Mouse (Mus musculus) neural tube, embryonic 12.5 days (tissue): ENCODE results near the gene Hbb-y. TPM values are rescaled to one million over a fixed set of nuclear protein-coding genes. Genes with fewer than 3 reads are reported as not detected.
"Not testable (repeated sequence)": the region's sequence is repeated elsewhere in the genome, so short reads cannot be mapped to it uniquely, and the experiment has no call there.

Source experiments
- ATAC-seq: fragments of 200-750 bp; cut with Nextera tagmentation; 2 replicates; pipeline ENCODE4 v1.8.0; 2017; ENCODE audit warnings: low read depth, mild to moderate bottlenecking, moderate TSS enrichment, moderate library complexity; ENCODE audit not compliant: low FRiP score
- H3K27ac ChIP-seq: fragments of 300-500 bp; sonication (generic); 2 replicates; pipeline ENCODE4 v1.5.1; 2016
- H3K27me3 ChIP-seq: fragments of 300-500 bp; sonication (generic); replicated peaks from 2 replicates; pipeline ENCODE4 v1.6.1; 2016; ENCODE audit warnings: mild to moderate bottlenecking
- H3K36me3 ChIP-seq: fragments of 300-500 bp; sonication (generic); 2 replicates; pipeline ENCODE4 v1.6.1; 2016; ENCODE audit warnings: mild to moderate bottlenecking
- H3K4me1 ChIP-seq: fragments of 300-500 bp; sonication (generic); 2 replicates; pipeline ENCODE4 v1.6.1; 2016
- H3K4me2 ChIP-seq: fragments of 300-500 bp; sonication (generic); replicated peaks from 2 replicates; pipeline ENCODE4 v1.6.1; 2016; ENCODE audit warnings: mild to moderate bottlenecking
- H3K4me3 ChIP-seq: fragments of 300-500 bp; sonication (generic); 2 replicates; pipeline ENCODE4 v1.5.1; 2016
- H3K9ac ChIP-seq: fragments of 300-500 bp; sonication (generic); 2 replicates; pipeline ENCODE4 v1.6.1; 2016; ENCODE audit warnings: mild to moderate bottlenecking
- H3K9me3 ChIP-seq: fragments of 300-500 bp; sonication (generic); 2 replicates; pipeline ENCODE4 v1.6.1; 2016; ENCODE audit warnings: mild to moderate bottlenecking
- WGBS: fragments of 180-500 bp; shearing (Covaris S2); methylation state at CpG from one replicate; pipeline ENCODE4 v1.1.7; 2016; 5-methylcytosine and 5-hydroxymethylcytosine counted together
- polyA plus RNA-seq: library from polyadenylated mRNA; unstranded; fragments of >200 nt; fragmentation: Nextera tagmentation; extraction: Ambion mirVana; gene quantifications from 2 replicates; pipeline ENCODE4 v1.2.1, GENCODE M21; 2016

Hbb-y gene
- polyA plus RNA-seq, 1 experiment from 2014 or later, result 6,731 TPM

DNA sequence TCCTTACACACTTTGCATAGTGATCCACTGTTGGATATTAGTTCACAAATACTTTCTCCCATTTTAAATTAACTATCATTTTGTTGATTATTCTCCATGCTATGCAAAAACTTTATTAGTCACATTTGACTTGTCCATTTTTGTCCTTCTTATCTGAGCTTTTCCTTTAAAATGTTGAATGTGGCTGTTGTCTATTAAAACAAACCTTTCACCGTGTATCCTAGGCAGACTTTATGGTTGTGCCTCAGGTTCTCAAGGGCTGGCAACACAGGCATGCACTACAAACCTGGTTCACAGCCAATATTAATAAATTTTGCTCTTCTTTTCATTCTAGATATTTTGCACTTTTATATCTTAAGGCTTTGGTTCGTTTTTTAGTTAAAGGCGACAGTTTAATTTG is 42.3 kb downstream of the Hbb-y start:
- H3K27me3 ChIP-seq, result no peaks in the 10 kb centered on the region
- WGBS, result 79% methylated on average over 3 of the region's 3 CpGs
- no peak overlapping the region for H3K4me3 ChIP-seq
- ATAC-seq, result no peak
- no peaks in the 10 kb centered on the region for H3K9me3 ChIP-seq
- H3K9ac ChIP-seq, result no peak overlapping the region
- H3K4me1 ChIP-seq, result no peaks in the 10 kb centered on the region
- H3K36me3 ChIP-seq, result no peaks in the 10 kb centered on the region
- H3K4me2 ChIP-seq, result no peak overlapping the region
- no peak overlapping the region for H3K27ac ChIP-seq

GRCm38 (mm10) chr7:103810296-103810695 is 42.7 kb downstream of the Hbb-y start:
- ATAC-seq, result no peak
- no peak overlapping the region for H3K4me3 ChIP-seq
- H3K27ac ChIP-seq, result no peak overlapping the region
- no peak overlapping the region for H3K4me2 ChIP-seq
- no peak overlapping the region for H3K9ac ChIP-seq
- 87% methylated on average over 1 of the region's 1 CpGs for WGBS
- no peaks in the 10 kb centered on the region for H3K4me1 ChIP-seq
- no peaks in the 10 kb centered on the region for H3K27me3 ChIP-seq
- no peaks in the 10 kb centered on the region for H3K9me3 ChIP-seq
- no peaks in the 10 kb centered on the region for H3K36me3 ChIP-seq

DNA sequence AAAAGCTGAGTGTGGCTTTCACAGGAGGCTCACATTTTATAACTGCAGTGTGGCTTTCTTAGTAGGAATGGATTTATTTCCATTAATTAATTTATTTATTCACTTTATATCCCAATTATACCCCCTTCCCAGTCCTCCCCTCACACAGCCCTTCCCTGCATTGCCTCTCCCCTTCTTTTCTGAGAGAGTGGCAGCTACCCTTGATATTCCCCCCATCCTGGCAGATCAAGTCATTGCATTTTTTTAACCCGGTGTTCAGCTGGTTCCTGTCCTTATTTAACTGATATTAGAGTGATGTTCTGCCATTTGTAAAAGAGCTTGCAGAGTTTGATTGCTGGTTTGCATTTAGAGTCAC is 43.2 kb downstream of the Hbb-y start:
- no peaks in the 10 kb centered on the region for H3K4me1 ChIP-seq
- H3K27ac ChIP-seq, result no peak overlapping the region
- H3K9me3 ChIP-seq, result no peaks in the 10 kb centered on the region
- no peak overlapping the region for H3K4me3 ChIP-seq
- no peak overlapping the region for H3K9ac ChIP-seq
- H3K27me3 ChIP-seq, result no peaks in the 10 kb centered on the region
- 87% methylated on average over 1 of the region's 1 CpGs for WGBS
- ATAC-seq, result no peak
- H3K36me3 ChIP-seq, result no peaks in the 10 kb centered on the region
- H3K4me2 ChIP-seq, result no peak overlapping the region

GRCm38 (mm10) chr7:103808971-103809800 is 43.8 kb downstream of the Hbb-y start:
- Histone ChIP-seq H3K4me2 (no peak overlapping the region), H3K9ac (no peak overlapping the region)

DNA sequence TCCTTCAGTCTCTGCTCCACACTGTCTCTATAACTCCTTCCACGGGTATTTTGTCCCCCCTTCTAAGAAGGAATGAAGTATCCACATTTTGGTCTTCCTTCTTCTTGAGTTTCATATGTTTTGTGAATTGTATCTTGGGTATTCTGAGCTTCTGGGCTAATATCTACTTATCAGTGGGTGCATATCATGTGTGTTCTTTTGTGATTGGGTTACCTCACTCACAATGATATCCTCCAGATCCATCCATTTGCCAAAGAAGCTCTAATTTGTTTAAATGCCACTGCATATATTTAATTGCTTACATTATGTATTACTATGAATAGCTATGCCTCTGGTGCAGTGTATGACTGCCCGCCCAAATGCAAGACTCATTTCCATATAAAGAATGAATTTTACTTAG is 44.9 kb downstream of the Hbb-y start:
- 80% methylated on average over 2 of the region's 2 CpGs for WGBS

More at GRCm38 (mm10) chr7:103808971-103809800, 43.8 kb downstream of the Hbb-y start:
- H3K4me1 ChIP-seq, result no peaks in the 10 kb centered on the region
- H3K36me3 ChIP-seq, result no peaks in the 10 kb centered on the region
- 72% methylated on average over 5 of the region's 5 CpGs for WGBS
- H3K9me3 ChIP-seq, result no peaks in the 10 kb centered on the region
- ATAC-seq, result no peak
- no peak overlapping the region for H3K27ac ChIP-seq
- H3K27me3 ChIP-seq, result no peaks in the 10 kb centered on the region
- H3K4me3 ChIP-seq, result no peak overlapping the region

DNA sequence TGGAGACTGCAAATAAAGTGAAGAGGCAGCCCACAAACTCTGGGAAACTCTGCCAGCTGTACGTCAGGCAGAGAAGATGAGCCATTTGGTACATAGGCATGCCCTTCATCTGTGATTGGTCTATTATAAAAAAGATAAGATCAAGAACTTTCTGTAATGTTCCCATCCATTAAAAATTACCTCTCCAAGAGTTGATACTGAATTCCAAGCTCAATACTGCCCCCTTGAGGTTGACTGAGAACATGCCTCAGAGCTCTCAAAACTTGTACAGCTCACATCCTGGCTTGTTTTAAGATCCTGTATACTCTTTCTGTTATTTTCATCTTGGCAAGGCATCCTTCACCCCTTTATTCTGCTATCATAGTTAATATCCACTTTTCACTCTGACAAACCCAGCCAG is 46.2 kb downstream of the Hbb-y start:
- Histone ChIP-seq H3K27ac (no peak overlapping the region), H3K9ac (no peak overlapping the region), H3K4me3 (no peak overlapping the region), H3K9me3 (no peaks in the 10 kb centered on the region), H3K36me3 (no peaks in the 10 kb centered on the region), H3K4me1 (no peaks in the 10 kb centered on the region), H3K27me3 (no peaks in the 10 kb centered on the region), H3K4me2 (no peak overlapping the region)
- no peak for ATAC-seq
- 60% methylated on average over 1 of the region's 1 CpGs for WGBS

More for the DNA sequence above, 44.9 kb downstream of the Hbb-y start:
- H3K9me3 ChIP-seq, H3K4me2 ChIP-seq, H3K27me3 ChIP-seq, H3K27ac ChIP-seq, H3K4me1 ChIP-seq, H3K9ac ChIP-seq, H3K4me3 ChIP-seq, ATAC-seq, H3K36me3 ChIP-seq: not testable (repeated sequence)

Other genes starting within 250 kb of the Hbb-y start
- not detected in 2 replicates for gene Olfr620, start 240.7 kb downstream of the Hbb-y start, polyA plus RNA-seq
- gene Olfr622, start 210.5 kb downstream of the Hbb-y start, polyA plus RNA-seq, result not detected in 2 replicates
- not detected in 2 replicates for gene Olfr623, start 189.5 kb downstream of the Hbb-y start, polyA plus RNA-seq
- gene Olfr624, start 182.0 kb downstream of the Hbb-y start, polyA plus RNA-seq, result not detected in 2 replicates
- gene Olfr625-ps1, start 170.5 kb downstream of the Hbb-y start, polyA plus RNA-seq, result not detected in 2 replicates
- gene Olfr243, start 138.5 kb downstream of the Hbb-y start, polyA plus RNA-seq, result not detected in 2 replicates
- not detected in 2 replicates for gene Olfr628, start 122.8 kb downstream of the Hbb-y start, polyA plus RNA-seq
- not detected in 2 replicates for gene Olfr629, start 108.3 kb downstream of the Hbb-y start, polyA plus RNA-seq
- gene Olfr630, start 95.9 kb downstream of the Hbb-y start, polyA plus RNA-seq, result not detected in 2 replicates
- gene Olfr69, start 81.6 kb downstream of the Hbb-y start, polyA plus RNA-seq, result not detected in 2 replicates
- not detected in 2 replicates for gene Olfr68, start 73.5 kb downstream of the Hbb-y start, polyA plus RNA-seq
- not detected in 2 replicates for gene Olfr67, start 61.4 kb downstream of the Hbb-y start, polyA plus RNA-seq
- gene Hbb-bt, start 39.2 kb downstream of the Hbb-y start, polyA plus RNA-seq, result 662 and 699 TPM in 2 replicates
- 567 and 639 TPM in 2 replicates for gene Hbb-bs, start 25.1 kb downstream of the Hbb-y start, polyA plus RNA-seq
- 0.38 TPM in 1 of 2 replicates, not detected in the other for gene Hbb-bh2, start 12.7 kb downstream of the Hbb-y start, polyA plus RNA-seq
- 483 and 495 TPM in 2 replicates for gene Hbb-bh1, start 10.1 kb downstream of the Hbb-y start, polyA plus RNA-seq
- not detected in 2 replicates for gene Olfr66, start 33.0 kb upstream of the Hbb-y start, polyA plus RNA-seq
- not detected in 2 replicates for gene Olfr64, start 41.3 kb upstream of the Hbb-y start, polyA plus RNA-seq
- not detected in 2 replicates for gene Olfr65, start 50.3 kb upstream of the Hbb-y start, polyA plus RNA-seq
- not detected in 2 replicates for gene Olfr631, start 75.6 kb upstream of the Hbb-y start, polyA plus RNA-seq
- not detected in 2 replicates for gene Olfr632, start 81.1 kb upstream of the Hbb-y start, polyA plus RNA-seq
- not detected in 2 replicates for gene Olfr633, start 91.2 kb upstream of the Hbb-y start, polyA plus RNA-seq
- gene Olfr635, start 117.9 kb upstream of the Hbb-y start, polyA plus RNA-seq, result not detected in 2 replicates
- not detected in 2 replicates for gene Olfr638, start 145.5 kb upstream of the Hbb-y start, polyA plus RNA-seq
- not detected in 2 replicates for gene Olfr639, start 164.1 kb upstream of the Hbb-y start, polyA plus RNA-seq
- not detected in 2 replicates for gene Olfr640, start 172.4 kb upstream of the Hbb-y start, polyA plus RNA-seq
- not detected in 2 replicates for gene Olfr641, start 182.2 kb upstream of the Hbb-y start, polyA plus RNA-seq
- gene Olfr642, start 199.4 kb upstream of the Hbb-y start, polyA plus RNA-seq, result not detected in 2 replicates
- gene 4930516K23Rik, start 208.2 kb upstream of the Hbb-y start, polyA plus RNA-seq, result not detected in 2 replicates
- not detected in 2 replicates for gene Olfr644, start 218.7 kb upstream of the Hbb-y start, polyA plus RNA-seq
- gene Olfr645, start 232.2 kb upstream of the Hbb-y start, polyA plus RNA-seq, result not detected in 2 replicates